Mouse (Mus musculus) spleen, embryonic (tissue): ENCODE measurements around the gene Slit3.

Experiments
- CTCF ChIA-PET: fragments of 350-600 bp; sonication (Branson Sonifier 250); formaldehyde crosslinking; loops from one replicate; lab custom pipeline; 2022; lab: Charles Lee

The Slit3 gene

GRCm38 (mm10) chr11:35393815-35394214 is 272.8 kb downstream of the Slit3 start:
- CTCF ChIA-PET = no interaction called here

GRCm38 (mm10) chr11:35395376-35395775 is 274.4 kb downstream of the Slit3 start:
- CTCF ChIA-PET = no interaction called here

GRCm38 (mm10) chr11:35398353-35398752 is 277.3 kb downstream of the Slit3 start:
- CTCF ChIA-PET = no interaction called here

GRCm38 (mm10) chr11:35403516-35403915 is 282.5 kb downstream of the Slit3 start:
- CTCF ChIA-PET = no interaction called here

- CTCF ChIA-PET = no interaction called here
These were observed 285.0 kb downstream of the Slit3 start for GRCm38 (mm10) chr11:35406045-35406444.

GRCm38 (mm10) chr11:35406522-35406921 is 285.5 kb downstream of the Slit3 start:
- CTCF ChIA-PET = no interaction called here

GRCm38 (mm10) chr11:35407341-35408154 is 286.5 kb downstream of the Slit3 start:
- CTCF ChIA-PET = interaction anchor here (0.6 kb wide), 1 partner anchor 1113 kb away, joined by 4 read pairs; no protein-coding TSS in a partner anchor

GRCm38 (mm10) chr11:35410431-35410830 is 289.4 kb downstream of the Slit3 start:
- CTCF ChIA-PET = no interaction called here

GRCm38 (mm10) chr11:35415768-35416401 is 294.9 kb downstream of the Slit3 start:
- CTCF ChIA-PET = no interaction called here

GRCm38 (mm10) chr11:35416402-35417093 is 295.5 kb downstream of the Slit3 start:
- CTCF ChIA-PET = no interaction called here

- CTCF ChIA-PET = interaction anchor here (0.5 kb wide), 1 partner anchor 213 kb away, joined by 5 read pairs; no protein-coding TSS in a partner anchor
These were observed 297.0 kb downstream of the Slit3 start for GRCm38 (mm10) chr11:35417911-35418552.

- CTCF ChIA-PET = no interaction called here
These were observed 298.0 kb downstream of the Slit3 start for GRCm38 (mm10) chr11:35419013-35419412.

GRCm38 (mm10) chr11:35421728-35422127 is 300.7 kb downstream of the Slit3 start:
- CTCF ChIA-PET = no interaction called here

- CTCF ChIA-PET = no interaction called here
These were observed 307.0 kb downstream of the Slit3 start for GRCm38 (mm10) chr11:35428036-35428435.

- CTCF ChIA-PET = no interaction called here
These were observed 310.1 kb downstream of the Slit3 start for GRCm38 (mm10) chr11:35431130-35431529.

- CTCF ChIA-PET = no interaction called here
These were observed 316.5 kb downstream of the Slit3 start for GRCm38 (mm10) chr11:35437510-35437909.

- CTCF ChIA-PET = no interaction called here
These were observed 319.2 kb downstream of the Slit3 start for GRCm38 (mm10) chr11:35440186-35440585.

- CTCF ChIA-PET = no interaction called here
These were observed 323.6 kb downstream of the Slit3 start for GRCm38 (mm10) chr11:35444489-35445100.

GRCm38 (mm10) chr11:35447951-35448350 is 326.9 kb downstream of the Slit3 start:
- CTCF ChIA-PET = no interaction called here

- CTCF ChIA-PET = no interaction called here
These were observed 328.2 kb downstream of the Slit3 start for GRCm38 (mm10) chr11:35449199-35449598.

- CTCF ChIA-PET = interaction anchor here (1.1 to 2.3 kb wide), 2 partner anchors 607 to 610 kb away, joined by 3 to 7 read pairs; no protein-coding TSS in a partner anchor
These were observed 330.6 kb downstream of the Slit3 start for GRCm38 (mm10) chr11:35451636-35452035.
